Mouse (Mus musculus) CH12.LX (cell line): ENCODE results near the gene Zc3h4. TPM values are rescaled to one million over a fixed set of nuclear protein-coding genes. Genes with fewer than 3 reads are reported as not detected.

Experiments used
- DNase-seq: peaks from one replicate; pipeline ENCODE4 v3.0.0-alpha.2; 2013; ENCODE audit errors: extremely low read depth
- H3K27ac ChIP-seq: 2 replicates; pipeline ENCODE4 v1.5.1; 2012; ENCODE audit warnings: low read depth, mild to moderate bottlenecking, control low read depth, moderate library complexity; ENCODE audit not compliant: insufficient read depth
- H3K27me3 ChIP-seq: replicated peaks from 2 replicates; pipeline ENCODE3; 2012; ENCODE audit warnings: inconsistent platforms
- H3K36me3 ChIP-seq, 2 experiments: replicated peaks in 1 of 2; 2 replicates each; pipeline versions ENCODE3 to v1.6.1; 2012; ENCODE audit warnings: inconsistent platforms in 1 of 2, low read length in 1 of 2, mild to moderate bottlenecking in 1 of 2, mixed read lengths in 1 of 2, moderate library complexity in 1 of 2; ENCODE audit not compliant: control insufficient read depth in 1 of 2, insufficient read depth in 1 of 2
- H3K4me1 ChIP-seq, 2 experiments: 2 replicates each; pipeline ENCODE4 v1.6.1; 2012; ENCODE audit warnings: inconsistent platforms in 1 of 2, moderate library complexity in 1 of 2; ENCODE audit not compliant: insufficient read depth in 2 of 2, control insufficient read depth in 1 of 2
- H3K4me2 ChIP-seq: 2 replicates; pipeline ENCODE4 v1.6.1; 2012; ENCODE audit warnings: low read depth, mild to moderate bottlenecking, control low read depth; ENCODE audit not compliant: poor library complexity, insufficient read depth, severe bottlenecking
- H3K4me3 ChIP-seq, 3 experiments: fragments of 150-350 bp in 1 of 3; sonication (generic) in 1 of 3; replicated peaks in 1 of 3; 2 replicates each; pipeline versions ENCODE3 to v1.5.1; 2011 to 2012; ENCODE audit warnings: low read depth in 2 of 3, low read length in 2 of 3, mild to moderate bottlenecking in 2 of 3, moderate library complexity in 2 of 3, control low read depth in 1 of 3, improper control_type of control experiment in 1 of 3, inconsistent platforms in 1 of 3, mixed read lengths in 1 of 3; ENCODE audit not compliant: poor library complexity in 1 of 3
- H3K79me2 ChIP-seq: replicated peaks from 2 replicates; pipeline ENCODE4 v1.6.1; 2012; ENCODE audit warnings: mild to moderate bottlenecking, moderate library complexity; ENCODE audit not compliant: control insufficient read depth, poor library complexity, insufficient read depth, severe bottlenecking; ENCODE audit errors: extremely low read depth
- H3K9ac ChIP-seq: 2 replicates; pipeline ENCODE4 v1.6.1; 2012; ENCODE audit warnings: low read depth, mild to moderate bottlenecking, control low read depth, moderate library complexity; ENCODE audit not compliant: insufficient read depth
- H3K9me3 ChIP-seq: replicated peaks from 2 replicates; pipeline ENCODE3; 2012; ENCODE audit warnings: low read length, inconsistent platforms, mixed read lengths
- BHLHE40 ChIP-seq: IDR thresholded peaks from 2 replicates; pipeline ENCODE4 v1.6.1; 2011; ENCODE audit warnings: mild to moderate bottlenecking, low read depth, low read length, improper control_type of control experiment
- CHD2 ChIP-seq: IDR thresholded peaks from 2 replicates; pipeline ENCODE4 v1.6.1; 2011; ENCODE audit warnings: low read length, improper control_type of control experiment
- CTCF ChIP-seq, 2 experiments: IDR thresholded peaks in 1 of 2; conservative IDR thresholded peaks in 1 of 2; 2 replicates each; pipeline ENCODE4 v1.5.1; 2011 to 2012; ENCODE audit warnings: low read depth in 2 of 2, low read length in 2 of 2, improper control_type of control experiment in 1 of 2, inconsistent platforms in 1 of 2, mild to moderate bottlenecking in 1 of 2, moderate library complexity in 1 of 2
- E2F4 ChIP-seq: IDR thresholded peaks from 2 replicates; pipeline ENCODE4 v1.6.1; 2011; ENCODE audit warnings: low read depth, low read length, improper control_type of control experiment; ENCODE audit not compliant: insufficient replicate concordance
- ETS1 ChIP-seq: conservative IDR thresholded peaks from 2 replicates; pipeline ENCODE4 v1.6.1; 2012; ENCODE audit warnings: low read depth, mild to moderate bottlenecking, inconsistent platforms, low read length, improper control_type of control experiment, moderate library complexity
- HCFC1 ChIP-seq: IDR thresholded peaks from 2 replicates; pipeline ENCODE4 v1.6.1; 2012; ENCODE audit warnings: low read depth, mild to moderate bottlenecking, inconsistent platforms, low read length, improper control_type of control experiment
- JUN ChIP-seq: IDR thresholded peaks from 2 replicates; pipeline ENCODE4 v1.6.1; 2011; ENCODE audit warnings: low read depth, mild to moderate bottlenecking, low read length, improper control_type of control experiment, moderate library complexity; ENCODE audit not compliant: insufficient read depth
- KAT2A ChIP-seq: IDR thresholded peaks from 2 replicates; pipeline ENCODE4 v1.6.1; 2012; ENCODE audit warnings: low read length, improper control_type of control experiment, inconsistent platforms; ENCODE audit not compliant: insufficient replicate concordance
- MAFK ChIP-seq: IDR thresholded peaks from 2 replicates; pipeline ENCODE4 v1.6.1; 2011; ENCODE audit warnings: low read length, improper control_type of control experiment; ENCODE audit not compliant: insufficient replicate concordance
- MAX ChIP-seq: IDR thresholded peaks from 2 replicates; pipeline ENCODE4 v1.6.1; 2011; ENCODE audit warnings: low read length, improper control_type of control experiment
- MAZ ChIP-seq: IDR thresholded peaks from 2 replicates; pipeline ENCODE4 v1.6.1; 2012; ENCODE audit warnings: low read depth, mild to moderate bottlenecking, inconsistent platforms, low read length, improper control_type of control experiment, moderate library complexity
- MEF2A ChIP-seq: IDR thresholded peaks from 2 replicates; pipeline ENCODE4 v1.6.1; 2014; ENCODE audit warnings: low read depth, mild to moderate bottlenecking, inconsistent platforms, low read length, improper control_type of control experiment, borderline replicate concordance
- MYC ChIP-seq: IDR thresholded peaks from 2 replicates; pipeline ENCODE4 v1.6.1; 2011; ENCODE audit warnings: low read depth, mild to moderate bottlenecking, improper control_type of control experiment, low read length
- NELFE ChIP-seq: IDR thresholded peaks from 2 replicates; pipeline ENCODE4 v1.6.1; 2011; ENCODE audit warnings: low read depth, low read length, improper control_type of control experiment
- NRF1 ChIP-seq: IDR thresholded peaks from 2 replicates; pipeline ENCODE4 v1.6.1; 2014; ENCODE audit warnings: low read depth, mild to moderate bottlenecking, inconsistent platforms, low read length, improper control_type of control experiment, moderate library complexity
- PAX5 ChIP-seq: IDR thresholded peaks from 2 replicates; pipeline ENCODE4 v1.6.1; 2012; ENCODE audit warnings: low read length, inconsistent platforms, mixed read lengths
- RAD21 ChIP-seq: IDR thresholded peaks from 2 replicates; pipeline ENCODE4 v1.6.1; 2011; ENCODE audit warnings: low read depth, mild to moderate bottlenecking, low read length, improper control_type of control experiment, moderate library complexity
- RCOR1 ChIP-seq: conservative IDR thresholded peaks from 2 replicates; pipeline ENCODE4 v1.6.1; 2012; ENCODE audit warnings: low read depth, mild to moderate bottlenecking, inconsistent platforms, low read length, improper control_type of control experiment
- SIN3A ChIP-seq: IDR thresholded peaks from 2 replicates; pipeline ENCODE4 v1.6.1; 2012; ENCODE audit warnings: low read length, improper control_type of control experiment, inconsistent platforms
- SMC3 ChIP-seq: IDR thresholded peaks from 2 replicates; pipeline ENCODE4 v1.6.1; 2011; ENCODE audit warnings: low read depth, low read length, improper control_type of control experiment
- TBP ChIP-seq: conservative IDR thresholded peaks from 2 replicates; pipeline ENCODE4 v1.6.1; 2011; ENCODE audit warnings: low read depth, low read length, improper control_type of control experiment
- UBTF ChIP-seq: IDR thresholded peaks from 2 replicates; pipeline ENCODE4 v1.6.1; 2012; ENCODE audit warnings: low read depth, mild to moderate bottlenecking, inconsistent platforms, low read length, improper control_type of control experiment, moderate library complexity
- ZC3H11A ChIP-seq: IDR thresholded peaks from 2 replicates; pipeline ENCODE4 v1.6.1; 2012; ENCODE audit warnings: low read depth, mild to moderate bottlenecking, inconsistent platforms, low read length, improper control_type of control experiment
- dilution Hi-C: fragments of 300-500 bp; cut with MboI; formaldehyde crosslinking; loops from 2 replicates; pipeline ENCODE4 v1.14.3; 2020; ENCODE audit warnings: low sequenced_read_pairs; ENCODE audit not compliant: extremely low pct_unique_long_range_greater_than_20kb, extremely low pct_ligation_motif_present
- in situ Hi-C: fragments of 300-500 bp; cut with MboI; formaldehyde crosslinking; loops from 3 replicates; pipeline ENCODE4 v1.14.3; 2019; ENCODE audit warnings: low sequenced_read_pairs, low pct_ligation_motif_present, low pct_unique_long_range_greater_than_20kb, mixed read lengths
- polyA plus RNA-seq: library from polyadenylated mRNA; unstranded; fragments of >175 nt; gene quantifications from 2 replicates; pipeline ENCODE4 v1.2.1, GENCODE M21; 2012; ENCODE audit warnings: low read depth; ENCODE audit not compliant: insufficient read length
- total RNA-seq, 2 experiments: library from RNA; depleted of rRNA; stranded (reverse); fragments of 300-350 nt in 1 of 2; fragments of >200 nt in 1 of 2; gene quantifications; 2 replicates each; pipeline ENCODE4 v1.2.3; 2012 to 2014

Zc3h4 gene
- total and polyA plus RNA-seq, 3 experiments, result 10.0 to 34.0 (median 30.4) TPM

GRCm38 (mm10) chr7:16418713-16419112 is 18.0 kb downstream of the Zc3h4 start:
- Histone ChIP-seq H3K79me2 (no peaks in the 10 kb centered on the region; the same call in 1 of the 2 replicates), H3K9me3 (no peaks in the 10 kb centered on the region), H3K36me3 (peaks cover 68 to 94% of the 10 kb centered on the region in 2 experiments), H3K27ac (no peak overlapping the region), H3K4me2 (no peak overlapping the region), H3K4me3 (no peak overlapping the region), H3K27me3 (no peaks in the 10 kb centered on the region), H3K4me1 (peaks cover 4 to 17% of the 10 kb centered on the region in 2 experiments; a peak in 3 of 4 replicates), H3K9ac (no peak overlapping the region)
- in situ Hi-C loops, result no loop called here
- DNase-seq, result no peak
- dilution Hi-C loops, result no loop called here
- TF ChIP-seq RAD21 (no peak), MAFK (no peak), NRF1 (no peak), E2F4 (no peak), ZC3H11A (no peak), KAT2A (no peak), CTCF (conservative IDR thresholded peaks at IDR 0.05 in 1 of 2, IDR thresholded peaks at IDR 0.05 in 1 of 2; ENCODE audit: low read depth in 2 of 2, low read length in 2 of 2) (no peak), ETS1 (no peak), MAX (no peak), SIN3A (no peak), MEF2A (no peak), RCOR1 (no peak), CHD2 (no peak)

- peaks cover 80 to 97% of the 10 kb centered on the region in 2 experiments for H3K36me3 ChIP-seq
- no peak overlapping the region for H3K4me2 ChIP-seq
- DNase-seq, result no peak
- in situ Hi-C loops, result no loop called here
- dilution Hi-C loops, result no loop called here
- TF ChIP-seq NELFE, result no peak
- TF ChIP-seq HCFC1, result no peak
- TF ChIP-seq UBTF, result no peak
- TF ChIP-seq ZC3H11A, result no peak
- TF ChIP-seq NRF1, result no peak
- TF ChIP-seq MAZ, result no peak
- TF ChIP-seq RCOR1, result no peak
- no peak for TF ChIP-seq SMC3
- TF ChIP-seq CHD2, result no peak
- TF ChIP-seq MEF2A, result no peak
- no peak for TF ChIP-seq BHLHE40
- no peak for TF ChIP-seq PAX5
- TF ChIP-seq E2F4, result no peak
- TF ChIP-seq JUN, result no peak
- TF ChIP-seq RAD21, result no peak
- no peak for TF ChIP-seq TBP
- TF ChIP-seq MYC, result no peak
- TF ChIP-seq ETS1, result no peak
- TF ChIP-seq, all 38 proteins: peak for 0
- Histone ChIP-seq H3K4me3 (no peak overlapping the region), H3K27ac (no peak overlapping the region), H3K9ac (no peak overlapping the region), H3K9me3 (no peaks in the 10 kb centered on the region), H3K4me1 (peaks cover 0 to 2% of the 10 kb centered on the region in 2 experiments; a peak in 1 of 4 replicates), H3K79me2 (no peaks in the 10 kb centered on the region; the same call in 1 of the 2 replicates), H3K27me3 (no peaks in the 10 kb centered on the region)
These were observed 19.9 kb downstream of the Zc3h4 start for GRCm38 (mm10) chr7:16420493-16421118.
